16 mouse cellular contexts compared by ENCODE assay signal in genomic region chr7:90703163-90703852, GRCm38 (mm10).
DNase-seq lines count a peak whose midpoint lies in the region; ATAC-seq and TF ChIP-seq lines count a peak whose summit lies in the region.
"Had no signal": no experiment of that assay in that cellular context is flagged by ENCODE, and none has a peak within 500 bp of the region (broad histone marks: within the 10 kb centered on the region; RNA-seq: fewer than 3 reads in every experiment).

No protein-coding gene starts in this region.

- no peak for ATAC-seq in hindbrain, postnatal 0 days
- ATAC-seq in hindbrain, embryonic 13.5 days (ENCODE audit: low FRiP score), result no peak
- no peak for ATAC-seq in midbrain, postnatal 0 days (ENCODE audit: low FRiP score)
- ATAC-seq in midbrain, embryonic 15.5 days (replicated peaks), result no peak
- ATAC-seq in kidney, embryonic 14.5 days (ENCODE audit: low FRiP score, low TSS enrichment), result peak; percentile 93
- ATAC-seq in megakaryocyte-erythroid progenitor cell, adult 5-6 weeks (replicated peaks; ENCODE audit: low FRiP score, low TSS enrichment, poor library complexity, severe bottlenecking), result no peak
- ATAC-seq in inflammation-experienced regulatory T-cells, adult 6 months, result no peak
- ATAC-seq: forebrain, embryonic 13.5 days; hindbrain, embryonic 16.5 days had no signal

- 62% methylated on average over 7 of the region's 7 CpGs for WGBS in hindbrain, postnatal 0 days
- 72% methylated on average over 7 of the region's 7 CpGs for WGBS in hindbrain, embryonic 13.5 days
- 57% methylated on average over 7 of the region's 7 CpGs for WGBS in midbrain, postnatal 0 days
- 58% methylated on average over 7 of the region's 7 CpGs for WGBS in midbrain, embryonic 15.5 days
- 26% methylated on average over 7 of the region's 7 CpGs for WGBS in kidney, embryonic 14.5 days

- no peak overlapping the region for H3K4me3 ChIP-seq in hindbrain, postnatal 0 days (ENCODE audit: low read length)
- H3K4me3 ChIP-seq in hindbrain, embryonic 13.5 days, result no peak overlapping the region
- no peak overlapping the region for H3K4me3 ChIP-seq in midbrain, postnatal 0 days (ENCODE audit: low read depth, low read length)
- no peak overlapping the region for H3K4me3 ChIP-seq in midbrain, embryonic 15.5 days
- H3K4me3 ChIP-seq in kidney, embryonic 14.5 days (ENCODE audit: low read length), result no peak overlapping the region
- no peak overlapping the region for H3K4me3 ChIP-seq in myocyte
- H3K4me3 ChIP-seq: embryonic facial prominence, embryonic 13.5 days; forebrain, embryonic 13.5 days; heart, adult 2 months; megakaryocyte, embryonic 14.5 days had no signal

- H3K27me3 ChIP-seq in hindbrain, postnatal 0 days (ENCODE audit: insufficient read depth, low read length), result no peaks in the 10 kb centered on the region
- no peaks in the 10 kb centered on the region for H3K27me3 ChIP-seq in hindbrain, embryonic 13.5 days
- H3K27me3 ChIP-seq in midbrain, postnatal 0 days (ENCODE audit: insufficient read depth, low read length), result no peaks in the 10 kb centered on the region
- H3K27me3 ChIP-seq in midbrain, embryonic 15.5 days (replicated peaks), result no peaks in the 10 kb centered on the region
- H3K27me3 ChIP-seq in kidney, embryonic 14.5 days (ENCODE audit: control insufficient read depth, insufficient read depth, low read length), result no peaks in the 10 kb centered on the region
- no peaks in the 10 kb centered on the region for H3K27me3 ChIP-seq in myocyte (ENCODE audit: control insufficient read depth, insufficient read depth, insufficient read length)
- H3K27me3 ChIP-seq: embryonic facial prominence, embryonic 13.5 days; forebrain, embryonic 13.5 days; megakaryocyte, embryonic 14.5 days had no signal

- no peaks in the 10 kb centered on the region for H3K36me3 ChIP-seq in hindbrain, postnatal 0 days (ENCODE audit: insufficient read depth, low read length)
- no peaks in the 10 kb centered on the region for H3K36me3 ChIP-seq in hindbrain, embryonic 13.5 days
- H3K36me3 ChIP-seq in midbrain, postnatal 0 days (ENCODE audit: insufficient read depth, low read length), result no peaks in the 10 kb centered on the region
- no peaks in the 10 kb centered on the region for H3K36me3 ChIP-seq in midbrain, embryonic 15.5 days (replicated peaks)
- H3K36me3 ChIP-seq in kidney, embryonic 14.5 days (ENCODE audit: control insufficient read depth, insufficient read depth, low read length), result no peaks in the 10 kb centered on the region
- no peaks in the 10 kb centered on the region for H3K36me3 ChIP-seq in myocyte (ENCODE audit: control insufficient read depth, insufficient read depth)
- H3K36me3 ChIP-seq: embryonic facial prominence, embryonic 13.5 days had no signal

- no peaks in the 10 kb centered on the region for H3K9me3 ChIP-seq in hindbrain, postnatal 0 days (ENCODE audit: low read length)
- no peaks in the 10 kb centered on the region for H3K9me3 ChIP-seq in hindbrain, embryonic 13.5 days
- no peaks in the 10 kb centered on the region for H3K9me3 ChIP-seq in midbrain, postnatal 0 days (ENCODE audit: low read length)
- H3K9me3 ChIP-seq in midbrain, embryonic 15.5 days, result no peaks in the 10 kb centered on the region
- H3K9me3 ChIP-seq in kidney, embryonic 14.5 days (ENCODE audit: control insufficient read depth, low read length), result no peaks in the 10 kb centered on the region
- H3K9me3 ChIP-seq: embryonic facial prominence, embryonic 13.5 days; forebrain, embryonic 13.5 days; megakaryocyte, embryonic 14.5 days had no signal

- H3K79me2 ChIP-seq in myocyte (ENCODE audit: control insufficient read depth, insufficient read depth), result no peaks in the 10 kb centered on the region

- peak; percentile 3 for DNase-seq in hindbrain, postnatal 0 days (ENCODE audit: low spot score)
- DNase-seq in midbrain, postnatal 0 days (ENCODE audit: low spot score), result peak; percentile 13
- DNase-seq: B cell, adult 2 months; cerebellum, adult 11 months; heart, adult 2 months; thymus, adult 18-20 months had no signal

- no peak overlapping the region for H3K27ac ChIP-seq in hindbrain, postnatal 0 days
- no peak overlapping the region for H3K27ac ChIP-seq in hindbrain, embryonic 13.5 days
- H3K27ac ChIP-seq in midbrain, postnatal 0 days (ENCODE audit: low read depth, low read length), result no peak overlapping the region
- H3K27ac ChIP-seq in midbrain, embryonic 15.5 days, result no peak overlapping the region
- H3K27ac ChIP-seq in kidney, embryonic 14.5 days (ENCODE audit: low read depth, low read length), result no peak overlapping the region
- H3K27ac ChIP-seq: embryonic facial prominence, embryonic 13.5 days; forebrain, embryonic 13.5 days; heart, adult 2 months had no signal

- no peaks in the 10 kb centered on the region for H3K4me1 ChIP-seq in hindbrain, postnatal 0 days (ENCODE audit: insufficient read depth, low read length)
- H3K4me1 ChIP-seq in hindbrain, embryonic 13.5 days (replicated peaks), result no peaks in the 10 kb centered on the region
- no peaks in the 10 kb centered on the region for H3K4me1 ChIP-seq in midbrain, postnatal 0 days (ENCODE audit: insufficient read depth, low read length)
- no peaks in the 10 kb centered on the region for H3K4me1 ChIP-seq in midbrain, embryonic 15.5 days
- no peaks in the 10 kb centered on the region for H3K4me1 ChIP-seq in kidney, embryonic 14.5 days (ENCODE audit: control insufficient read depth, insufficient read depth, low read length)
- H3K4me1 ChIP-seq: forebrain, embryonic 13.5 days; megakaryocyte, embryonic 14.5 days had no signal

- TF ChIP-seq CTCF in hindbrain, postnatal 0 days (IDR thresholded peaks at IDR 0.05; ENCODE audit: low read depth), result no peak
- TF ChIP-seq CTCF in midbrain, postnatal 0 days (IDR thresholded peaks at IDR 0.05), result no peak

- H3K4me2 ChIP-seq in hindbrain, postnatal 0 days (ENCODE audit: low read depth, low read length), result no peak overlapping the region
- H3K4me2 ChIP-seq in hindbrain, embryonic 13.5 days, result no peak overlapping the region
- no peak overlapping the region for H3K4me2 ChIP-seq in midbrain, postnatal 0 days (ENCODE audit: low read depth, low read length, poor library complexity, severe bottlenecking)
- H3K4me2 ChIP-seq in midbrain, embryonic 15.5 days, result no peak overlapping the region
- no peak overlapping the region; the same call in 1 of the 2 replicates for H3K4me2 ChIP-seq in kidney, embryonic 14.5 days (replicated peaks; ENCODE audit: low read depth, low read length)
- H3K4me2 ChIP-seq in myocyte (ENCODE audit: low read depth), result peak overlapping the region; percentile 10
- H3K4me2 ChIP-seq: embryonic facial prominence, embryonic 13.5 days; forebrain, embryonic 13.5 days had no signal

- H3ac ChIP-seq in myocyte (ENCODE audit: control insufficient read depth, insufficient read length), result no peak overlapping the region

- no peak overlapping the region for H3K9ac ChIP-seq in hindbrain, postnatal 0 days (replicated peaks; ENCODE audit: low read length)
- H3K9ac ChIP-seq in hindbrain, embryonic 13.5 days, result no peak overlapping the region
- H3K9ac ChIP-seq in midbrain, postnatal 0 days (replicated peaks; ENCODE audit: low read length, poor library complexity, severe bottlenecking), result no peak overlapping the region
- H3K9ac ChIP-seq in midbrain, embryonic 15.5 days, result no peak overlapping the region
- H3K9ac ChIP-seq in kidney, embryonic 14.5 days (ENCODE audit: low read depth, low read length), result no peak overlapping the region
- H3K9ac ChIP-seq: embryonic facial prominence, embryonic 13.5 days; forebrain, embryonic 13.5 days had no signal

- TF ChIP-seq POLR2A in myocyte (IDR thresholded peaks at IDR 0.05; ENCODE audit: insufficient read length, low read depth), result no peak

TF ChIP-seq in myocyte, 11 proteins besides CTCF, POLR2A, EP300 and RAD21:
- TF ChIP-seq TCF12 (IDR thresholded peaks at IDR 0.05; ENCODE audit: insufficient read depth, poor library complexity, severe bottlenecking) (no peak), USF1 (IDR thresholded peaks at IDR 0.05; ENCODE audit: low read depth) (no peak), SRF (IDR thresholded peaks at IDR 0.05; ENCODE audit: control insufficient read depth, insufficient read length, low read depth) (no peak), MYOD1 (IDR thresholded peaks at IDR 0.05; ENCODE audit: control insufficient read depth in 1 of 3, insufficient read length in 2 of 3, low read depth in 2 of 3) (no peak)
